Mouse (Mus musculus) induced T-regulatory cell, adult 2 months (primary cell): ENCODE results near the gene Nrxn1.
"Not testable (repeated sequence)": the region's sequence is repeated elsewhere in the genome, so short reads cannot be mapped to it uniquely, and the experiment has no call there.

Experiments
- DNase-seq: peaks from one replicate; pipeline ENCODE4 v3.0.0-alpha.2; 2012; ENCODE audit warnings: low read depth

The Nrxn1 gene

GRCm38 (mm10) chr17:90583826-90584534 lies 508.9 kb downstream of the Nrxn1 start:
- DNase-seq, result peak; percentile 38

- DNase-seq, result no peak
These were observed 509.7 kb downstream of the Nrxn1 start for GRCm38 (mm10) chr17:90583196-90583595.

GRCm38 (mm10) chr17:90569877-90570276 lies 523.0 kb downstream of the Nrxn1 start:
- DNase-seq, result no peak

DNA sequence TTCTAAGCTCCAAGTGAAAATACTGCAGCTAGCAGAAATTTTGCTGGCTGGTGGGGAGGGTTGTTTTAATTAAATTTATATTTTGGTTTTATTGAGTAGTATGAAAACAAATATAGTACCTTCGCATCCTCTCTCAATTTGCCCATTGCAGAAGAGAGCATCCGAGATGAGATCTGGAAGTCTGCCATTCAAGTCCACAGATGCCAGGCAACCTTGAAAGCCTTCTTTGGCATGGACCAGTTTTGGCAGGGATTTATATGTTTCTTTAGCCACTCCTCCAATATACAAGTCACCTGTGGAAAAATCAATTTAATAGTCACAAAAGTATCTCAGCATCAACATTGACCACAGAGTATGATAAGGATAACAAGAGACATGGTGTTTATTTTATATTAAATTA lies 527.7 kb downstream of the Nrxn1 start:
- DNase-seq, result no peak

GRCm38 (mm10) chr17:90556376-90556775 lies 536.5 kb downstream of the Nrxn1 start:
- DNase-seq, result no peak

DNA sequence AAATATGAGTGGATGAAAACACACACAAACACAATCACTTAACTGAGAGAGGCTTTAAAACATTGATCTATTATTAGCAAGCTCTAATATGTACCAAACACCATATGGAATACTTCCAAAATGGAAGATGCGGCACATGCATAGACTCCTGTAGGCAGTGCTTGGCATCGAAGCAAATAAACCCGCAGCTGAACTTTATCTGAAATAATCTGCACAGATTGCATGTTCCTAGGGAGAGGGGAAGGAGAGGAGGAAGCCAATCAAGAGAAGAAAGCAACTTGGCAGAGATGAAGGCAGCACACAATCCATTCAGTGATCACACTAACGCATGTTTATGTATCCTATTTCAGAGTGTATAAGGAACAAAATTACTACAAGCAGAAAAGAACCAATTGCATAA lies 542.5 kb downstream of the Nrxn1 start:
- DNase-seq, result no peak

- no peak for DNase-seq
These were observed 546.1 kb downstream of the Nrxn1 start for GRCm38 (mm10) chr17:90546806-90547205.

GRCm38 (mm10) chr17:90544639-90545259 lies 548.1 kb downstream of the Nrxn1 start:
- DNase-seq, result no peak

- DNase-seq, result no peak
These were observed 548.8 kb downstream of the Nrxn1 start for GRCm38 (mm10) chr17:90543986-90544638.

- DNase-seq, result no peak
These were observed 561.4 kb downstream of the Nrxn1 start for GRCm38 (mm10) chr17:90531443-90531842.

- no peak for DNase-seq
These were observed 586.8 kb downstream of the Nrxn1 start for GRCm38 (mm10) chr17:90506026-90506425.

DNA sequence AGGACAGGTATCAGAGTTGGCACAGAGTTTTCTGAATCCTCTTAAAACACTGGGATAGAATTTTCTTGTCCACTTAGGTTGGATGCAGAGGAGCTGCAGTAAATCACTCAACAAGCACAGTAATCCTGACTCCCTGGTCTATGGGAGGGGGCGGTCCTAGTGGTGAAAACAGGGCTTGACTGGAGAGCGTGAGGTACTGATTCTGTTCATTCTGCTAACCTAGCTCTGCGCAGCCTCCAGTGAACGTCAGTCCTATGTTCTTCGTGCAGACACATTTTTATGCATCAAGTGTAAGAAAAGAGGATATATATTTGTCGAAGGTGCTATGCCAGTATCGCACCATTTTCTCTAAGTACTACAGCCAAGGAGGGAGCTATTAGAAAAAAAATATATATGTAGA lies 588.9 kb downstream of the Nrxn1 start:
- not testable (repeated sequence) for DNase-seq

DNA sequence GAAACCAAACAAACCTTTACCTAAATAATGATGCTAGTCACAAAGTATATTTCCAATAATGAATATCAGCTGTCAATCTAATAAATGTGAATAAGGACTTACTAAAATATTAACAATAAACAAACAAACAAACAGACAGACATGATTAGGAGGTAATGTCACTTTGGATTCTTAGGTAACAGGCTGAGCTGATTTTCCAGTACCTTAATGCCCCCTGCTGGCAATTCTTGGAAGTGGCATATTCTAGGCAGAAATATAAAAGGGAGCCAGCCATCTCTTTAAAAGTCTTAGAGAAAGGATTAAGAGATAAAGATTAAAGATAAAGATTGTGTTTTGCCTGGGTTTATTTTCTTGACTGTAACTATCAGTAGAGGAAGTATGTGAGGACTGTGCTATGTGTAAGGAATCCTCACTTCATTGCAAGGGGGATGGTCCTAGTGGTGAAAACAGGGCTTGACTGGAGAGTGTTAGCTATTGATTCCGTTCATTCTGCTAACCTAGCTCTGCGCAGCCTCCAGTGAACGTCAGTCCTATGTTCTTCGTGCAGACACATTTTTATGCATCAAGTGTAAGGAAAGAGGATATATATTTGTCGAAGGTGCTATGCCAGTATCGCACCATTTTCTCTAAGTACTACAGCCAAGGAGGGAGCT lies 591.7 kb downstream of the Nrxn1 start:
- DNase-seq, result peak; percentile 43

GRCm38 (mm10) chr17:90479531-90480250 lies 613.2 kb downstream of the Nrxn1 start:
- DNase-seq, result no peak

DNA sequence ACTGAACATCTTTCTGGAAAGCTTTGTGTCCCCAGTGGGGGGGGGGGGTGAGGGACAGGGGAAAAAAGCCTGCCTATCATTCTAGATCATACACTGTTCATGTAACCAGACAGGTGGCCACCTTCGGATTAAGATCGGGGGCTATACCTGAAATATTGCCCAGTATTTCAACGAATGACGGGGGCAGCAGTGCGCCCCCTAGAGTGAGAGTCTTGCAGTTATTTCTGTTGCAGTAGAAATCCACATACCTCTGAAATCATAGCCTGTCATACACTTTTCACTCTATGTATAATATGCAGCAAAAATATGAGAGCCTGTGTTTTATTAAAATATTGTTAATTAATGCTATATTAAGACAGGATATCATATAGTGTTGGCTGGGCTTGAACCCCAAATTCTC lies 636.1 kb downstream of the Nrxn1 start:
- DNase-seq, result no peak

GRCm38 (mm10) chr17:90455904-90456303 lies 637.0 kb downstream of the Nrxn1 start:
- no peak for DNase-seq

GRCm38 (mm10) chr17:90455409-90455775 lies 637.5 kb downstream of the Nrxn1 start:
- DNase-seq, result no peak

DNA sequence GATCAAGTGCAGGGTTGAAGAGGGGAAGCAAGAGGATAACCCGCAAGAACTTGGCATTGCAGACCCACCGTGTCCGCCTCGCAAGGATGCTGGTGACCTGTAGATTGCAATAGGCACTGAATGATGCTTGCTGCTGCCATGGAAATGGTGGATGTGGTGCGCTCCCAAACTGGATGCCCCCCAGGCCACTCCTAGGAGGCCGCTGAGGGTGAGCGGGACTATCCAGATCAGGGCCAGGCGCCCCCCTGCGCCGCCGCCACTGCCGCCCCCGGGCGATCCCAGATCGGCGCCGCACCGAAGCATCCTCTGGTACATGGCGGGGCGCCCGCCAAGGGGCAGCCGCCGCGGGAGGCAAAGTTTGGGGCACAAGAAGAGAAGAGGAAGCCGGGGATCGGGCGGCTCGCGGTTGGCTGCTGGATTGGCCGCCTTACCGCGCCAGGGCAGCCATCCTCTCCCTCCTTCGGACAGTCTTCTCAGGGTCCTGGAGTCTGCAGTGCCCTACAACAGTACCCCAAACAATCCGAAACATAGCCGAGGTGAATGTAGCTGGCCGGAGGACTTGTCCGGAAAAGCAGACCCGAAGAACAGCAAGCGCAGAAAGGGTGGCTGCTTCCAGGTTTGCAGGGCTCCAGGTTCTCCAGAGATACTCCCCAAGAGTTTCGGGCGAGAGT lies 638.0 kb downstream of the Nrxn1 start:
- DNase-seq, result no peak

- DNase-seq, result no peak
These were observed 638.5 kb downstream of the Nrxn1 start for GRCm38 (mm10) chr17:90454356-90454737.

DNA sequence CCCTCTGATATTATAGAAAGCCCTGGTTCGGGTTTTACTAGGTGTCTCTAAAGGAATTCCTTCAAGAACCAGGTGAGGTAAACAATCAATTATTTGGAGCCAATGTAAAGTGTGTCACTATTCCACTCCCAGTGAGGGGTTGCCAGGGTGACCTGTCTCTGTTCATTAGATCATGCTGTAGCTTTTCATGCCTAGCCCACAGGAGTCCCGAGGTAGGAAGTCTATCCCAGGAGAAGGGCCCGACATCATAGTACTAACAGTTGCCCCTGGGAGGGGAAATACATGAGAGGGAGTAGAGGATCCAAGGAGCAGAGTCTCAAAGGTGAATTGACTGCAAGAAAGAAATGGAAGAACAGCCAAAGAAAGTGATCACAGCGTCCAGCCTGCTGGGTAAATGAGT lies 639.6 kb downstream of the Nrxn1 start:
- DNase-seq, result no peak

- DNase-seq, result no peak
These were observed 640.1 kb downstream of the Nrxn1 start for GRCm38 (mm10) chr17:90452770-90453169.

DNA sequence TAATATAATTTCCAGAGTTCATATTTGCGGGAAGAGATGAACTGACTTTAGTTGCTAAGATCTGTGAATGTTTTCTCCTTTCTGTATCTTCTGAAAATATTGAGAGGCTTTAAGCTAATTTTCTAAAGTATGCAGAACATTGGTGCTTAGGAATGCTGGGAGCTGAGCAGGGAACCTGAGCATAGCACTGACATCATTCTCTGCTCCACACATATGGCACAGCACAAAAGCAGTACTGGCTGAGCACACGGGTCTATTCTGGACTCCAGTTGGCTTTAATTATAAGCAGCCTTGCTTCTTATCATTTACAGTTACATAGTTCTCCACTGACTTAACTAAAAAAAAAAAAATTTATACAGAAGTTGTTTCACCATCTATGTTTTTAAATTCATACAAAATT lies 641.5 kb downstream of the Nrxn1 start:
- DNase-seq, result no peak
